Mouse (Mus musculus): ENCODE data around the gene Parm1. TPM values are rescaled to one million over a fixed set of nuclear protein-coding genes. Genes with fewer than 3 reads are reported as not detected.

Parm1 gene
- polyA plus RNA-seq, 1 experiment from 2014 or later, result 21.4 TPM

GRCm38 (mm10) chr5:91518946-91519345 lies 1.5 kb downstream of the Parm1 start:
- Histone ChIP-seq H3K27me3 (0 out of 2 replicates have a peak, but pooled peaks cover 13% of the 10 kb centered on the region), H3K27ac (no peak overlapping the region), H3K36me3 (no peaks in the 10 kb centered on the region), H3K9ac (peak overlapping the region; percentile 4; the same call in 1 of the 2 replicates), H3K9me3 (no peaks in the 10 kb centered on the region), H3K4me2 (replicated peaks) (peak overlapping the region; percentile 95), H3K4me3 (peak overlapping the region; percentile 57), H3K4me1 (peaks cover 18% of the 10 kb centered on the region)
- 18% methylated on average over 7 of the region's 7 CpGs for WGBS
- no peak for ATAC-seq (ENCODE audit: insufficient number of reproducible peaks, insufficient read depth, low FRiP score, low TSS enrichment)

GRCm38 (mm10) chr5:91519521-91519920 lies 2.1 kb downstream of the Parm1 start:
- no peak for ATAC-seq (ENCODE audit: insufficient number of reproducible peaks, insufficient read depth, low FRiP score, low TSS enrichment)
- 32% methylated on average over 4 of the region's 4 CpGs for WGBS
- H3K4me2 ChIP-seq (replicated peaks), result peak overlapping the region; percentile 95
- H3K4me3 ChIP-seq, result peak overlapping the region; percentile 57; the same call in 1 of the 2 replicates
- no peaks in the 10 kb centered on the region for H3K9me3 ChIP-seq
- H3K4me1 ChIP-seq, result peaks cover 18% of the 10 kb centered on the region
- H3K27me3 ChIP-seq, result 0 out of 2 replicates have a peak, but pooled peaks cover 13% of the 10 kb centered on the region
- H3K36me3 ChIP-seq, result no peaks in the 10 kb centered on the region
- 0 out of 2 replicates have a peak overlapping the region, but pooled peaks have one; percentile 3 for H3K9ac ChIP-seq
- H3K27ac ChIP-seq, result no peak overlapping the region

GRCm38 (mm10) chr5:91532748-91533496 lies 15.5 kb downstream of the Parm1 start:
- no peak overlapping the region for H3K9ac ChIP-seq
- no peak overlapping the region for H3K27ac ChIP-seq
- H3K4me3 ChIP-seq, result no peak overlapping the region
- 80% methylated on average over 10 of the region's 10 CpGs for WGBS
- ATAC-seq (ENCODE audit: insufficient number of reproducible peaks, insufficient read depth, low FRiP score, low TSS enrichment), result no peak
- no peaks in the 10 kb centered on the region for H3K9me3 ChIP-seq
- no peak overlapping the region for H3K4me2 ChIP-seq (replicated peaks)
- no peaks in the 10 kb centered on the region for H3K27me3 ChIP-seq
- H3K36me3 ChIP-seq, result no peaks in the 10 kb centered on the region
- no peaks in the 10 kb centered on the region for H3K4me1 ChIP-seq

DNA sequence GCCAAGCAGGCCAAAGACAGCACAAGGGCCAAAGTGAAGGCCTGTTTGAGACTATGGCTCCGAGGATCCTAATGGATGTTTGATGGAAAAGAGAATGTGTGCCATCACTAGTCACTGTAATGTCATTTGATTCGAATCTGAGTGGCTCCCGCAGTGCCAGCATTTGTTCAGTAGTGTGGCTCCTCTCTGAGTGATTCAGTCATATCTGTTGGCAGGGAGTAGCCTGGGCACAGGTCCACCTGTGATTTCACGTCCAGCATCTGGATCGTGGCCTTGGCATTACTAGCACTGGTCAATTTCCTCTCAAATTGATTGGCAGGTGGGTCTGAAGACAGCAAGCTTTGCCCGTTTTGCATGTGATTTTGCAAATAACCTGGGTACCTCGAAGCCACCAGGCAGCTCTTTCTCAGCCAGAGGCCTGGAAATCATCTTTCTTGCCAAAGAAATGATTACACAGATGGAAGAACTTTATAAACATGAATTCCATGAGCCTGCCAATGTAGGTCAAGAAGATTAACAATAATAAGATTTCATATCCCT lies 41.7 kb downstream of the Parm1 start:
- no peak overlapping the region for H3K4me3 ChIP-seq
- no peaks in the 10 kb centered on the region for H3K27me3 ChIP-seq
- no peaks in the 10 kb centered on the region; the same call in 1 of the 2 replicates for H3K4me1 ChIP-seq
- H3K27ac ChIP-seq, result no peak overlapping the region
- no peak overlapping the region for H3K4me2 ChIP-seq (replicated peaks)
- no peaks in the 10 kb centered on the region for H3K36me3 ChIP-seq
- no peak for ATAC-seq (ENCODE audit: insufficient number of reproducible peaks, insufficient read depth, low FRiP score, low TSS enrichment)
- no peak overlapping the region for H3K9ac ChIP-seq
- 84% methylated on average over 7 of the region's 7 CpGs for WGBS
- no peaks in the 10 kb centered on the region for H3K9me3 ChIP-seq

- Histone ChIP-seq H3K27me3 (no peaks in the 10 kb centered on the region), H3K4me1 (no peaks in the 10 kb centered on the region; the same call in 1 of the 2 replicates), H3K4me2 (replicated peaks) (no peak overlapping the region), H3K4me3 (no peak overlapping the region), H3K27ac (no peak overlapping the region), H3K9me3 (no peaks in the 10 kb centered on the region), H3K36me3 (no peaks in the 10 kb centered on the region), H3K9ac (no peak overlapping the region)
- WGBS, result 57% methylated on average over 2 of the region's 2 CpGs
- no peak for ATAC-seq (ENCODE audit: insufficient number of reproducible peaks, insufficient read depth, low FRiP score, low TSS enrichment)
Measured at GRCm38 (mm10) chr5:91559711-91560110, 42.3 kb downstream of the Parm1 start.

GRCm38 (mm10) chr5:91561394-91561793 lies 44.0 kb downstream of the Parm1 start:
- Histone ChIP-seq H3K4me1 (no peaks in the 10 kb centered on the region; the same call in 1 of the 2 replicates), H3K27ac (no peak overlapping the region), H3K9me3 (no peaks in the 10 kb centered on the region), H3K36me3 (no peaks in the 10 kb centered on the region), H3K4me2 (replicated peaks) (no peak overlapping the region), H3K27me3 (no peaks in the 10 kb centered on the region), H3K9ac (no peak overlapping the region), H3K4me3 (no peak overlapping the region)
- 87% methylated on average over 3 of the region's 3 CpGs for WGBS
- ATAC-seq (ENCODE audit: insufficient number of reproducible peaks, insufficient read depth, low FRiP score, low TSS enrichment), result no peak

GRCm38 (mm10) chr5:91562486-91562885 lies 45.1 kb downstream of the Parm1 start:
- no peak overlapping the region for H3K27ac ChIP-seq
- no peaks in the 10 kb centered on the region; the same call in 1 of the 2 replicates for H3K4me1 ChIP-seq
- H3K4me2 ChIP-seq (replicated peaks), result no peak overlapping the region
- ATAC-seq (ENCODE audit: insufficient number of reproducible peaks, insufficient read depth, low FRiP score, low TSS enrichment), result no peak
- H3K4me3 ChIP-seq, result no peak overlapping the region
- 67% methylated on average over 7 of the region's 7 CpGs for whole genome bisulfite sequencing
- H3K9ac ChIP-seq, result no peak overlapping the region
- H3K36me3 ChIP-seq, result no peaks in the 10 kb centered on the region
- no peaks in the 10 kb centered on the region for H3K9me3 ChIP-seq
- H3K27me3 ChIP-seq, result no peaks in the 10 kb centered on the region

- Histone ChIP-seq H3K4me1 (no peaks in the 10 kb centered on the region; the same call in 1 of the 2 replicates), H3K4me3 (no peak overlapping the region), H3K27me3 (no peaks in the 10 kb centered on the region), H3K4me2 (replicated peaks) (no peak overlapping the region), H3K9ac (no peak overlapping the region), H3K9me3 (no peaks in the 10 kb centered on the region), H3K36me3 (no peaks in the 10 kb centered on the region), H3K27ac (no peak overlapping the region)
- ATAC-seq (ENCODE audit: insufficient number of reproducible peaks, insufficient read depth, low FRiP score, low TSS enrichment), result no peak
- 82% methylated on average over 3 of the region's 3 CpGs for WGBS
Measured at GRCm38 (mm10) chr5:91564054-91564453, 46.6 kb downstream of the Parm1 start.

DNA sequence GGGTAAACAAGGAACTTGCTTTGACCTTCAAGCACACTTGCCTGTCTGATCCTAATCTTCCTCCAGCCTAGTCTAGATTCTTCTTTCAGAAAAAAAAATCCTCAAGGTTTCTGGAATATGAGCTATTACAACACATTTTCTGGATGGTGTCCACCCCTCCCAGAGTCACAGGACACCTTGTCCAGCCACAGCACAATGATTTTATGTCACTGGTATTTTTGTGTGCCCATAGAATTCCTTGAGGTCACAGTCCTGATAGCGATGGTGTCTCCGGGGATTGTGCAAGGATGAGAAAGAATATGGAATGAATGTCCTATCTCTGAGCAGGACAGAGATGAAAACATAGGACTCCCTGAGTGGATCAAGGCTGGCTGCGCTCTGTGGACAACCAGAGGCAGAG lies 48.0 kb downstream of the Parm1 start:
- Histone ChIP-seq H3K4me3 (no peak overlapping the region), H3K9me3 (no peaks in the 10 kb centered on the region), H3K27ac (no peak overlapping the region), H3K4me1 (no peaks in the 10 kb centered on the region; the same call in 1 of the 2 replicates), H3K27me3 (no peaks in the 10 kb centered on the region), H3K9ac (no peak overlapping the region), H3K4me2 (replicated peaks) (no peak overlapping the region), H3K36me3 (no peaks in the 10 kb centered on the region)
- ATAC-seq (ENCODE audit: insufficient number of reproducible peaks, insufficient read depth, low FRiP score, low TSS enrichment), result no peak
- 92% methylated on average over 3 of the region's 3 CpGs for WGBS

DNA sequence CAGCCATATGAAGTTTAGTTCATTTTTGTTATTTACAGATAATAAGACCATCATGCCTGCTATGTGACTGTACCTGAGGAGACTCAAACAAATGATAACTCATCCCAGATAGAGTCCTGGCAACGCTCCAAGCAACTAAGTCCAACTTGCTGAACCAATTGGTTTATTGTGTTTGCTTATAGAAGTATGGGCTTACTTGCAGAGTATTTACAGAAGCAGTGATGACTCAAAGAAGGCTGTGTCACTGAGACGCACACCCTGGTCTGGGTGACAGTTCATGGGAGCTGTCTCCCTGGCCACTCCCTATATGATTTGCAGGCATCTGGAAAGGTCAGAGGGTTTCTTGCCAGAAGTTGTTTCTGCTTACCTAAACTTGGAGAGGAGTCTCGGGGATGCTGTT lies 49.2 kb downstream of the Parm1 start:
- H3K27me3 ChIP-seq, result no peaks in the 10 kb centered on the region
- no peaks in the 10 kb centered on the region; the same call in 1 of the 2 replicates for H3K4me1 ChIP-seq
- 60% methylated on average over 3 of the region's 3 CpGs for WGBS
- H3K36me3 ChIP-seq, result no peaks in the 10 kb centered on the region
- no peak overlapping the region for H3K9ac ChIP-seq
- H3K4me3 ChIP-seq, result no peak overlapping the region
- no peak overlapping the region for H3K4me2 ChIP-seq (replicated peaks)
- no peak for ATAC-seq (ENCODE audit: insufficient number of reproducible peaks, insufficient read depth, low FRiP score, low TSS enrichment)
- no peak overlapping the region for H3K27ac ChIP-seq
- no peaks in the 10 kb centered on the region for H3K9me3 ChIP-seq

DNA sequence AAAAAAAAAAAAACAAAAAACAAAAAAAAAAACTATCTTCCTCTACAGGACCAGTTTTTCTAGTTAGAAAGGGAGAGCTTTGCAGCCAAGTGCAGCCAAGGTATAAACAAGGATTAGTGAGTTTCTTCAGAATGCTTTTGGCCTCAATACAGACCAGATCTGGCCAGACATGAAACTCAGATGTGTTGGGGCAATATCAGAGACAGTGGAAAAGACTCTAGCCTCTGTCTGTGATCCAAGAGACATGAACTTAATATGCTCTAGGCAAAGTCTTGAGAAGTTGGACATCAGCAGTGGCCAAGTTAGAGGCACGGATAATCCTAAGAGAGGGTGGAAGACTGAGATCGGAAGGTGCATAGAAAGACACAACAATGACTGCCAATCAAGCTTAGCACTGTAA lies 56.8 kb downstream of the Parm1 start:
- H3K9ac ChIP-seq, result no peak overlapping the region
- H3K4me3 ChIP-seq, result no peak overlapping the region
- WGBS, result 74% methylated on average over 2 of the region's 2 CpGs
- H3K9me3 ChIP-seq, result no peaks in the 10 kb centered on the region
- H3K4me2 ChIP-seq (replicated peaks), result no peak overlapping the region
- H3K4me1 ChIP-seq, result no peaks in the 10 kb centered on the region
- no peak for ATAC-seq (ENCODE audit: insufficient number of reproducible peaks, insufficient read depth, low FRiP score, low TSS enrichment)
- H3K36me3 ChIP-seq, result no peaks in the 10 kb centered on the region
- H3K27ac ChIP-seq, result no peak overlapping the region
- no peaks in the 10 kb centered on the region for H3K27me3 ChIP-seq

DNA sequence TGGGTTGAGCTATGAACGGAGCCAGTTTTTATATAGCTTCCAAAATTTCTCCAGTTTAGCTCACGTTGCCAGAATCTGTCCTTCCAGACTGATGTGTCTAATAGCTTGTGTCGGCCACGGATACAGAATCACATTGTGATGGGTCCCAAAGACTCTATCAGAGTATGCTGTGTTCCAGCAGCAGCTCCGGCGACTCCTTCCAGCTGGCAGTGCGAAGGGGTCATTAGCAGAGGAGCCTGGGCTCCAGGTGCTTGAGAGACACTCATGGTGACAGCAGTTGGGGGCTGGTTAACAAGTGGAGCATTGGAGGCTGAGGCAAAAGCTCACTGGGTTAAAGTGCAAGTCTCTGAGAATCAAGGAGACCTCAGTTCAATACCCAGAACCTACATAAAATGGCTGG lies 61.5 kb downstream of the Parm1 start:
- no peak overlapping the region for H3K4me3 ChIP-seq
- no peaks in the 10 kb centered on the region for H3K4me1 ChIP-seq
- no peak for ATAC-seq (ENCODE audit: insufficient number of reproducible peaks, insufficient read depth, low FRiP score, low TSS enrichment)
- no peaks in the 10 kb centered on the region for H3K9me3 ChIP-seq
- H3K27ac ChIP-seq, result no peak overlapping the region
- 85% methylated on average over 7 of the region's 7 CpGs for WGBS
- H3K4me2 ChIP-seq (replicated peaks), result no peak overlapping the region
- H3K36me3 ChIP-seq, result no peaks in the 10 kb centered on the region
- no peak overlapping the region for H3K9ac ChIP-seq
- H3K27me3 ChIP-seq, result no peaks in the 10 kb centered on the region

All from embryonic facial prominence, embryonic 12.5 days (tissue).